Mouse (Mus musculus) lung, adult 2 months (tissue): ENCODE results near the gene Pdpk1.

Source experiments
- CTCF ChIP-seq: fragments of 200-500 bp; IDR thresholded peaks from 2 replicates; pipeline ENCODE4 v1.5.1; 2011; ENCODE audit warnings: mild to moderate bottlenecking, low read length, control low read depth; ENCODE audit not compliant: insufficient read depth
- POLR2A ChIP-seq: fragments of 200-500 bp; IDR thresholded peaks from 2 replicates; pipeline ENCODE4 v1.6.1; 2011; ENCODE audit warnings: low read depth, mild to moderate bottlenecking, control low read depth, low read length, borderline replicate concordance; ENCODE audit errors: extremely low read depth

DNA sequence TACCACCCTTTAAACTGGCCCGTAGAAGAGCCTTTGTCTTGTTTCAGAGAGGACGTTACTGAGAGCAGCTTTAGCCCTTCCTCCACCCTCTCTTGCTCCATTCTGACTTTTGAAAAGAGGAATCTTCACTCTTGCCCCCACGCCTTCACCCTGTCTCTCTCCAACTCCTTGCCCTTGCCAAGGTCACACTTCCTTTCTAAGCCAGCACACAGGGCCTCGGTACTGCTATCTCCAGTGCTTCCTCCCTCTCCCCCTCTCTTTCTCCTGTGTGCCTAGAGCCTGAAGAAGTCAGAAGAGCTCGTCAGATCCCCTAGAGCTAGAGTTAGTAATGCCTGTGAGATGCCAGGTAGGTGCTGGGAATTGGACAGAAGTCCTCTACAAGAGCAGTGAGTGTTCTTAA lies 20.0 kb upstream of the Pdpk1 start:
- TF ChIP-seq POLR2A = no peak
- no peak for TF ChIP-seq CTCF
